Mouse (Mus musculus) ovary, adult 18-20 months (tissue): ENCODE measurements at regions not wholly inside any gene's neighbourhood (a gene's known extent, or its start where the extent isn't known, plus 50 kb on each side); places are given as distances from the start of the nearest gene placed in this dataset.

Experiments used
- DNase-seq: peaks from one replicate; pipeline ENCODE4 v3.0.0; 2022; ENCODE audit warnings: low spot score, mixed read lengths

DNA sequence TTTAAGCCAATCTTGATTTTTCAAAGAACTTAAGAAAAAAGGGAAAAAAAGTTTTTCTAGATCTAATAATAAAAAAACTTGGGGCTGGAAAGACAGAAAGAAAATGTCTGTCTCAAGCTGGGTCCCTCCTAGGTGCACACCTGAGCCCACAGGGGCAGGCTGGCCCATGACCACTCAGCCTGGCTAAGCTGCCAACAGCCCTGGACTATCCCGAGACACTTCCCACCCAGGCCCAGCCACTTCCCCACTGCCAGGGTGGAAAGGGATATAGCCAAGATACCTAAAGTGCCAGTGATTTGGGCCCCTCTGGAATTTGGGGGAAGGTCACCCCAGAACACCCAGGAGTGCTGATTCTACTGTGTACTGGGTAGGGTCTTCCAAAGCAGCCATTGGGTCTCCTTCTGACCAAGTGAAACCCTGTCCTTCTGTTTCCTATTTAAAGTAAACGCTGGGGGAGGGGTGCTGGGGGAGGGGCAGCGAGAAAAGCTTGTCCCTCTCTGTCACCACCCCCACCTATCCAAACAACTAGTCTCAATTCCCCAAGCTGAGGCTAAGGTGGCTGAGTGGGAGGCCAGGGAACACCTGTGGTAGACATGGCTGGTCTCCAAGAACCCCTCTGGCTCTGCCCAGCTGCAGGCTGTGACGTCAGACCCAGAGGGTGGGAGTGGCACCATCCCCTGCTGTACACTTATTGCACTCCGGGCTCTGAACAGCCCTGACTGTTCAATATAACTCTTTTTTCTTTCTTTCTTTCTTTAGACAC, 62.6 kb downstream of the Mcfd2 start:
- no peak for DNase-seq

DNA sequence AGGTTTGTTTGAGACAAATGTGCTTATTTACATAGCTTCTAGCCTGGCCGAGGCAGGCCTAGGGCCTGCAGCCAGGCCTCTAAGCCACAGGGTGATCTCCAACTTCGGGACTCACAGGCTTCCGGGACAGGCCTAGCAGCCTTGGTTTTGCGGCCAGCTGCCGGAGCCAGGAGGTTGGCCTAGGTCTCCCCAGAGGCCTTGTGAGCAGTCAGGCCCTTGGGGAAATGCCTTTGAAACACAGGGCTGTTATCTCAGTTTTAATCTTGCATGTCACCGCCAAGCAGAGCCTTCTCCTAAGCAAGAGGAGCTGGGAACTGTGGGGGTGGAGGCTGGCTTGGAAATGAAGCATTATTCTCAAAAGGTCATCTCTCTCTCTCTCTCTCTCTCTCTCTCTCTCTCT, 63.2 kb downstream of the Mcfd2 start:
- DNase-seq: peak; percentile 82

DNA sequence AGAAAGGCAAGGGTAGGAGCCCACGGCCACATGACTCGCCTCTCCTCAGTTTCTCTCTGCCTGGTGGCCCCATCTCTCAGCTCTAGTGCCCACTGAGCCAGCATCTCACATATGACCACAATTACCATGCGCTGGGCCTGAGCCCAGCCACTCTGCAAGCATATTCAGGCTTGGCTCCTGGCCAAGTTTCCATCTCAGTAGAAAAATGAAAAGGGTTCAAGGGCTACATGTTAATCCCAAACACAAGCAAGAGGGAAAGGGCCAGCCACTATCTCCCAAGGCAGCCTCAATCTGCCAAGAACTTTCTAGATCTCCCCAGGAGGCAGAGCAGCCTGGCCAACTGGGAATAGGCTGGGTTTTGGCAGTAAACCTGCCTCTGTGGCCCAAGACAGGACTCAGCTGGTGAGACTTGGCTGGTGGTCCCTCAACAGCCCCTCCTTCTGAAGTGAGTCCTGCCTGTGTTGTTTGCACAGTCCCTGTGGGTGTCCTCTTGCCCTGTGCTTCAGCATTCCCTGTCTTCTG, 65.0 kb downstream of the Mcfd2 start:
- peak; percentile 77 for DNase-seq

DNA sequence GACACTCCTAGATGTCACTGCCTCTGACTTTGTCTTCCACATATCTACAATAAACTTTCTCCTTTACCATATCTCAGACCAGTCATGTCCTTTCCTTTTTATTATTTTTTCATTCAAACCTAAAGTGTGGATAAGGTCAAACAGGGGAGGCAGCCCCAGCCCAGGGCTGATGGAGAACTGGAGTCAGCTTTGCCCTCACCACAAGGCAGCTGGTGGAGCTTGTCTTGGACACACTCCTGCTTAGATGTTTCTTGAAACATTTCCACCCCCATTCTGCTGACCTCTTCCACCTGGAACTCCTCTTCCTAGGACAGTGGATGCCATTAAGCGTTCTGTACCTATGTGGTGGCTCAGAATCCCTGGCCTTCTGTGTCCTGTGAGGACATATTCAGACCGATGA, 65.6 kb downstream of the Mcfd2 start:
- DNase-seq: no peak

DNA sequence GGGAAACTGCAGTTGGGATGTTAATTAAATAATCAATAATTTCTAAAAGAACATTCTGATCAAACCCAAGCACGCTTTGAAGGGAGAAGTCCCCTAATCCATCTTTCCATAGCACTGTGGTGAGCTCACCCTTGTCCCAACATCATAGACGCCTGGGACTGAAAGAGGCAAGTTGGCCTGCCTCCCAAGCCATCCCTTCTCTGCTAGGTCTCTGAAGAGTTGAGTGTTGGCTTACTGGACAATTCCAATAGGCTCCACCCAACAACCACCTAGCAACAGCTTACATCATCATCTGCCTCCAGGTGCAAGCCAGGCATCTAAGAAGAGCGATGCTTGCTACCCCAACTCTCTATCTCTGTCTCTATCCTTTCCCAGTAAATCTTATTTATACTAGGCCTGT, 66.6 kb downstream of the Mcfd2 start:
- DNase-seq: no peak

DNA sequence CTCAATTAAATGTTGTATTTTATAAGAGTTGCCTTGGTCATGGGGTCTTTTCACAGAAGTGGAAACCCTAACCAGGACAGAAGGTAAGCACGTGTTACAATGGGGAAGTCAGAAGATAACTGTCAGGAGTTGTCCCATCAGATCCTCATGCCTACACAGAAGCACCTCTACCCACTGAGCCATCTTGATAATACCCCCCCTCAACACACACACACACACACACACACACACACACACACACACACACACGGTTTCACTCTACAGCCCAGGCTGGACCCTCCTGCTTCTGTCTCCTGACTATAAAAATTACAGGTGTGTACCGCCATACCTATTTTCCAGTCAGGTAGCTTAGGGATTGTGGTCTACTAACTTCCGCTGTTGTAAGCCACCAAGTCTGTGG, 68.3 kb downstream of the Mcfd2 start:
- DNase-seq: no peak

DNA sequence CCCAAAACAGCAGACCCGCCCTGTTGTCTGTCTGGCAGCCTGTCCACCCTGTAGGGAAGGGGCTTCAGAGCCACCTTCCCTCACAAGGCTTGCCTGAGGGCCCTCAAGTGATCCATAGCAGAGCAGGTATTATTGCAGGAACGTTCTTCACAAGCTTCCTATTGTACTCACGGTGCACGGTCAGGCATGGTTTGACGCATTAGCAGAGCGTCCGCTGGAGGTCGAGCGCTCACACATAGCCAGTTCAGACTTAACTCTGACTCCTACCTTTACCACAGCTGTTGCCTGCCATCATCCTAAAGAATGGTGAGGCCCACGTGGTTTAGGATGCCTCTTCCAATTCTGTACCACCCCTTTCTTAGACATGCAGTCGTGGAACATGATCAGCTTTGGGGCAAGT, 71.1 kb downstream of the Mcfd2 start:
- DNase-seq: no peak

DNA sequence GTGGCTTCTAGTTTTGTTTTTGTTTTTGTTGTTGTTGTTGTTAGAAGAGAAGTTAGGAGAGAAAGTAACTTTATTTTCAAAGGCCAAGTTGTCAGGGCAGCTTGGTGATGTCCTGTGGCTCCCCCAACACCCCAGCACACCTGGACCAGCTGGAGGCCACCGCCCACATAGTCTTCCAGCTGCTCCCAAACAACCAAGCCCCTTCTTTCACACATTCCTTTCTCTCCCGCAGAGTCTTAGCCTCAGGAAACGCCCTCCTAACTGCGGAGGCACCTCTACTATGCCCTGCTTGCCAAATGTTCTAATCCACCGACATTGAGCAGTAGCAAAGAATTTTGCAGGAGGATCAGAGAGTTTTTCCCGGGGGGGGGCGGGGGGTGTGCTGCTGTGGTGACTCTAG, 72.3 kb downstream of the Mcfd2 start:
- DNase-seq: no peak

DNA sequence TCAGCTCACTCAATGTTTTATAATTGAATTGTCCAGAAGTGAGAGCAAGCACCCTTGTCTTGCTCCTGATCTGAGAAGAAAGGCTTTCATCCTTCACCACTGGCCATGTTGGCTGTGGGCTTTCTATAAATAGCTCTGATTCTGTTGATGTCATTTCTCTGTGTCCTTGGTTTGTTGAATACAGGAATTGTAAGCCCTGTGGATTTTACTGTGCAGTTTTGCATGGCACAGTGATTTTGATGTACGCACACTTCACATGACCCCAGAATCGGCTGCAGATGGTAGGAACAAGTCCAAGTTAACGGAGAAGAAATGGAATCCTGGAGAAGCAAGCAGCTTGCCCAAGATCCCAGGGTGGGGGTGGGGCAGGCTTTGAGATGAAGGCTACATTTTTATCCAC, 76.1 kb downstream of the Mcfd2 start:
- DNase-seq: no peak
